Mouse (Mus musculus) C2C12 (cell line): Measurements from ENCODE around the gene E030030I06Rik.

ENCODE experiments used
- CTCF ChIP-seq: IDR thresholded peaks from one replicate; pipeline ENCODE4 v1.5.1; 2011; ENCODE audit not compliant: control insufficient read depth, insufficient read depth, insufficient read length
- FOSL1 ChIP-seq: IDR thresholded peaks from one replicate; pipeline ENCODE4 v1.8.0; 2011; ENCODE audit warnings: mild to moderate bottlenecking, low read length; ENCODE audit not compliant: poor library complexity, insufficient read depth, severe bottlenecking
- MAX ChIP-seq: IDR thresholded peaks from one replicate; pipeline ENCODE4 v1.6.1; 2011; ENCODE audit warnings: mild to moderate bottlenecking, control low read depth

- TF ChIP-seq CTCF, result no peak
- TF ChIP-seq MAX, result no peak
- TF ChIP-seq FOSL1, result no peak
Observed at GRCm38 (mm10) chr10:22070576-22070975, 78.5 kb downstream of the E030030I06Rik start.
